Mouse (Mus musculus) heart, embryonic 14.5 days (tissue): Measurements from ENCODE around the gene Glis2. TPM values are rescaled to one million over a fixed set of nuclear protein-coding genes. Genes with fewer than 3 reads are reported as not detected.
A peak's percentile ranks its signal among the peaks of the same experiment; 100 is the strongest.

Source experiments
- ATAC-seq: fragments of 200-750 bp; cut with Nextera tagmentation; 2 replicates; pipeline ENCODE4 v1.8.0; 2017; ENCODE audit warnings: low read depth, moderate TSS enrichment; ENCODE audit not compliant: insufficient number of reproducible peaks, insufficient read depth, low FRiP score
- H3K27ac ChIP-seq, 2 experiments: fragments of 200-500 bp in 1 of 2; fragments of 300-500 bp in 1 of 2; sonication (generic) in 1 of 2; replicated peaks in 1 of 2; 2 replicates each; pipeline ENCODE4 v1.5.1; 2012 to 2014; ENCODE audit warnings: low read depth in 2 of 2, low read length in 2 of 2, control low read depth in 1 of 2, mild to moderate bottlenecking in 1 of 2, mixed read lengths in 1 of 2; ENCODE audit not compliant: control insufficient read depth in 1 of 2, insufficient read depth in 1 of 2
- H3K27me3 ChIP-seq: fragments of 300-500 bp; sonication (generic); 2 replicates; pipeline ENCODE4 v1.6.1; 2014; ENCODE audit warnings: mild to moderate bottlenecking, low read length, control low read depth; ENCODE audit not compliant: control insufficient read depth, insufficient read depth
- H3K36me3 ChIP-seq: fragments of 300-500 bp; sonication (generic); 2 replicates; pipeline ENCODE4 v1.6.1; 2014; ENCODE audit warnings: mild to moderate bottlenecking, control low read depth, low read length, mixed read lengths; ENCODE audit not compliant: control insufficient read depth, insufficient read depth
- H3K4me1 ChIP-seq, 2 experiments: fragments of 200-500 bp in 1 of 2; fragments of 300-500 bp in 1 of 2; sonication (generic) in 1 of 2; 2 replicates each; pipeline ENCODE4 v1.6.1; 2012 to 2014; ENCODE audit warnings: low read length in 2 of 2, control low read depth in 1 of 2, mixed read lengths in 1 of 2; ENCODE audit not compliant: control insufficient read depth in 2 of 2, insufficient read depth in 2 of 2
- H3K4me2 ChIP-seq: fragments of 300-500 bp; sonication (generic); 2 replicates; pipeline ENCODE4 v1.6.1; 2014; ENCODE audit warnings: mild to moderate bottlenecking, low read length
- H3K4me3 ChIP-seq, 2 experiments: fragments of 200-500 bp in 1 of 2; fragments of 300-500 bp in 1 of 2; sonication (generic) in 1 of 2; 2 replicates each; pipeline ENCODE4 v1.5.1; 2012 to 2014; ENCODE audit warnings: low read length in 2 of 2, mild to moderate bottlenecking in 2 of 2, control low read depth in 1 of 2, low read depth in 1 of 2, moderate library complexity in 1 of 2; ENCODE audit not compliant: control insufficient read depth in 1 of 2, insufficient read depth in 1 of 2
- H3K9ac ChIP-seq: fragments of 300-500 bp; sonication (generic); 2 replicates; pipeline ENCODE4 v1.6.1; 2014; ENCODE audit warnings: mild to moderate bottlenecking, low read length
- H3K9me3 ChIP-seq: fragments of 300-500 bp; sonication (generic); 2 replicates; pipeline ENCODE4 v1.6.1; 2016; ENCODE audit warnings: low read length, control low read depth; ENCODE audit not compliant: control insufficient read depth
- WGBS: fragments of 180-500 bp; shearing (Covaris S2); extraction: QIAGEN DNeasy Blood & Tissue Kit; methylation state at CpG from one replicate; pipeline ENCODE4 v1.1.7; 2014; 5-methylcytosine and 5-hydroxymethylcytosine counted together
- polyA plus RNA-seq: library from polyadenylated mRNA; unstranded; fragments of >200 nt; fragmentation: Nextera tagmentation; extraction: Ambion mirVana; gene quantifications from 2 replicates; pipeline ENCODE4 v1.2.1, GENCODE M21; 2014

Glis2 gene
- polyA plus RNA-seq, 1 experiment from 2014 or later: 21.4 TPM

DNA sequence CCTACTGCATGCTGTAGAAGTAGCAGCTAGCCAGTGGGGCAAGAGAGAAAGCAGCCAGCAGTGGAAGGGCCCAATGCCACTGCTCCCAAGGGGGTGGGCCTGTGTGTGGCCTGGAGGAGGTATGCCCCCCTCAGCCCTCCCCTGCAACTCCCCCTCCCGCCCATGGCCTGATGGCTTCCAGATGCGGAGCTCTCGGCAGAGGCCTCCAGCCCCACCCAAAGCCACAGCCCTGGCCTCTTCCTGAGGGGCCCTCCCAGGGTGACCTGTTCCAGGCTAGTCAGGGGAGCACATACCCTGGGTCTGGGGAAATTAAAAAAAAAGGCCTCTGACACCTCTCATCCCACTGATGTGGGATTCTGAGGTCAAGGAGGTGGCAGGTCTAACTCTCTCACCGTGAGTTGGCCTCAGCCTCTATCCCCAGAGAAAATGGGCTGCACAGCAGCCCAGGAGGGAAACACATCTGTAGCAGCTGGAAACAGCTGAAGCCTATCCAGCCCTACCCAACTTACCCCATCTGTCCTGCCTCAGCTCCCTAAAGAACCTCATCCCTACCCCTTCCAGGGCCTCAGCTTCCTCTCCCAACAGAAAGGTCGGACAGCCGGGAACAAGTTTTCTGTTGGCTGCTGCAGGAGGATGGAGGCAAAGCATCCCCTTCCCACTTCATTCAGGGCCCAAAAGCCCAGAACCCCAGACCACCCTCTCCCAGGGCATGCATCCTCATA lies 41.5 kb upstream of the Glis2 start:
- Histone ChIP-seq H3K4me3 (no peak overlapping the region), H3K4me1 (peaks cover 20 to 31% of the 10 kb centered on the region in 2 experiments), H3K27me3 (no peaks in the 10 kb centered on the region), H3K9ac (peak overlapping the region; percentile 48), H3K36me3 (peaks cover 31% of the 10 kb centered on the region), H3K4me2 (peak overlapping the region; percentile 27; the same call in 1 of the 2 replicates), H3K27ac (peak overlapping the region in 1 of 2 experiments; percentile 44; a peak in 2 of 4 replicates), H3K9me3 (0 out of 2 replicates have a peak, but pooled peaks cover 3% of the 10 kb centered on the region)
- ATAC-seq: peak; percentile 51; the same call in 1 of the 2 replicates
- WGBS: 33% methylated on average over 6 of the region's 6 CpGs

DNA sequence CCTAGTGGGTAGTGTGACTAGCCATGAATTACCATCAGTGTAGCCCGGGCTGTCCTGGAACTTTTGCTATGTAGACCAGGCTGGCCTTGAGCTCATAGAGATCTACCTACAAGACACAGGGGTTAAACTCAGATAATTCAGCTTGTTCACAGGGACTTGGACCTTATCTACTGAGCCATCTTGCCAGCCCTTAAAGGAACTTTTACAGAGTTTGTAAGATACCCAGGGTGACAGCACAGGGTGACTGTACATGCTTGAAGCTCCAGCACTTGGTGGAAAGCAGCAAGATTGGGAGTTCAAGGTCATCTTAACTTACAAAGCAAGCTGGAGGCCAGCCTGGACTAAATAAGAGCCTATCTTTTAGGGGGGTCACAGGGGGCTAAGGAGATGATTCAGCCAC lies 39.0 kb upstream of the Glis2 start:
- ATAC-seq: no peak
- no peaks in the 10 kb centered on the region for H3K27me3 ChIP-seq
- 100% methylated on average over 1 of the region's 1 CpGs for WGBS
- H3K9me3 ChIP-seq: 0 out of 2 replicates have a peak, but pooled peaks cover 3% of the 10 kb centered on the region
- H3K27ac ChIP-seq: no peak overlapping the region
- H3K4me3 ChIP-seq: no peak overlapping the region
- no peak overlapping the region for H3K4me2 ChIP-seq
- peaks cover 12% of the 10 kb centered on the region; the same call in 1 of the 2 replicates for H3K36me3 ChIP-seq
- H3K4me1 ChIP-seq: peaks cover 22 to 31% of the 10 kb centered on the region in 2 experiments
- no peak overlapping the region for H3K9ac ChIP-seq

DNA sequence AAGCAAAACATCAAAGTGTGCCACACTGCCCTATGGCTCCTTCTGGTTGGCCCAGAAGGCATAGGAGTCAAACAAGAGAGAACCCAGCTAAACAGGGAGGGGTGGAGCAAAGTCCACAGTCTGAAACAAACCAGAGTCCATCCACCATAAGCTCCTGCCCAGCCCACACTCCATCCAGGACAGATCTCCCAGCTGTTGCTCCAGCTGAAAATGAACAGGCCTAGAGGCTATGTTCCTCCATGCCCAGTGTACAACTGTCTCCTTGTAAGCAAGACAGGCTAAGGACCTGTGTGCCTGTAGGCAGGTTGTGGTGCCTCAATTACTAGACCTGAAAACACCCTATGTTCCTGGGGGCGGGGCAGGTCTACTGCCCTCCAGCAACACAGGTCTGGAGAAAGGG lies 37.4 kb upstream of the Glis2 start:
- H3K4me1 ChIP-seq: peaks cover 22 to 36% of the 10 kb centered on the region in 2 experiments
- peak overlapping the region; percentile 82; the same call in 1 of the 2 replicates for H3K9ac ChIP-seq
- peak overlapping the region; percentile 88 for H3K4me2 ChIP-seq
- H3K27me3 ChIP-seq: no peaks in the 10 kb centered on the region
- 100% methylated on average over 1 of the region's 1 CpGs for WGBS
- no peak overlapping the region for H3K4me3 ChIP-seq
- H3K36me3 ChIP-seq: no peaks in the 10 kb centered on the region; the same call in 1 of the 2 replicates
- no peak overlapping the region for H3K27ac ChIP-seq
- no peak for ATAC-seq
- 0 out of 2 replicates have a peak, but pooled peaks cover 3% of the 10 kb centered on the region for H3K9me3 ChIP-seq

DNA sequence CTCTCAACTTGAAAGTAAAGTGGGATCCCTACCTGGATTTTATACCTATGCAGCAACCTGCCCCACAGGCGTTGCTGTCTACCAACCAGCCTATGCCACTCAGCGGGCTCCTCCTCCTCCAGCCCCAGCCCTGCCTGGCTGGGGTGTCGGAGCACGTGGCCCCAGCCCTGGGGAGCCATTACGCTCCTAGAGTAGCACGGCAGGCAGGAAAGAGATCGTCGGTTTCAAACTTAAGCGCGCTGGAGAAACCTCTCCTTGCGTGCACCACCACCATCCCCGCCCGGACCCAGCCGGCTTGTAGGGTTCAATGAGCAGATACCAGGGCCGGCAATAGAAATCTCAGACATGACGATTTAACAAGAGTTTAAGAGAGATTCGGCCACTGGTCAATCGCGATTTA lies 36.6 kb upstream of the Glis2 start:
- peak overlapping the region; percentile 57 to 97 for H3K4me3 ChIP-seq
- H3K36me3 ChIP-seq: no peaks in the 10 kb centered on the region
- WGBS: under 1% methylated on average over 19 of the region's 19 CpGs

DNA sequence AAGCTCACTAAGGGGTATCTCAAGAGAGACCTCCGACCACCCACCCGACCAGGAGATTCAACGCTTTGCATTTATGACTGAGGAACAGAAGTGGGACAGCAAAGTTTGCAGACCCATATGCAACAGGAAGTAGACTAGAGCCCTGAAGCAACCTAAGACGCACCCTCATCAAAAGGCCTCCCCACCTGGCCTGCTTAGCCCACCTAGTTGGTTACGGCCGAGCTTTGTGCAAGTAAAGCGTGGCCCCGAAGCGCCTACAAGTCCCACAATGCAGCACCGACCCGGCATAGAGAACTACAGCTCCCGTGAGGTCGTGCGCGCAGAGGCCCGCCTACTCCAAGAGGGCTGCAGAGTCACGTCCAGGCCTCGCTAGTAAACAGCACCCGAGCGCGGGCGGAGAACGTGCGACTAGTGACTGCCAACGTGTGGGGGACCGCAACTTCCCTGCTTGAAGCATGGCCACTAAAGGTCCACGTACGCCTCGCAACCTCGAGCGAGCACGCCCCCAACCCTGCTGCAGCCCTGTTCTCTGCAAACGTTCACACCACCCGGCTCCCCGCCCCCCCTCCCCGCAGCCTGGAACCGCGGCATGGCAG lies 36.0 kb upstream of the Glis2 start:
- H3K4me2 ChIP-seq: peak overlapping the region; percentile 88
- H3K36me3 ChIP-seq: no peaks in the 10 kb centered on the region
- 0 out of 2 replicates have a peak, but pooled peaks cover 3% of the 10 kb centered on the region for H3K9me3 ChIP-seq
- peak overlapping the region; percentile 89 to 94 for H3K27ac ChIP-seq
- ATAC-seq: peak; percentile 90
- peak overlapping the region; percentile 82 for H3K9ac ChIP-seq
- peak overlapping the region; percentile 57 to 97 for H3K4me3 ChIP-seq
- peaks cover 11 to 22% of the 10 kb centered on the region in 2 experiments for H3K4me1 ChIP-seq
- under 1% methylated on average over 38 of the region's 38 CpGs for WGBS
- H3K27me3 ChIP-seq: no peaks in the 10 kb centered on the region

More for the DNA sequence above, 36.6 kb upstream of the Glis2 start:
- peak; percentile 33; the same call in 1 of the 2 replicates for ATAC-seq
- Histone ChIP-seq H3K27me3 (no peaks in the 10 kb centered on the region), H3K9ac (peak overlapping the region; percentile 82), H3K27ac (peak overlapping the region; percentile 86 to 89), H3K4me1 (peaks cover 17 to 28% of the 10 kb centered on the region in 2 experiments), H3K9me3 (0 out of 2 replicates have a peak, but pooled peaks cover 3% of the 10 kb centered on the region), H3K4me2 (peak overlapping the region; percentile 88)

DNA sequence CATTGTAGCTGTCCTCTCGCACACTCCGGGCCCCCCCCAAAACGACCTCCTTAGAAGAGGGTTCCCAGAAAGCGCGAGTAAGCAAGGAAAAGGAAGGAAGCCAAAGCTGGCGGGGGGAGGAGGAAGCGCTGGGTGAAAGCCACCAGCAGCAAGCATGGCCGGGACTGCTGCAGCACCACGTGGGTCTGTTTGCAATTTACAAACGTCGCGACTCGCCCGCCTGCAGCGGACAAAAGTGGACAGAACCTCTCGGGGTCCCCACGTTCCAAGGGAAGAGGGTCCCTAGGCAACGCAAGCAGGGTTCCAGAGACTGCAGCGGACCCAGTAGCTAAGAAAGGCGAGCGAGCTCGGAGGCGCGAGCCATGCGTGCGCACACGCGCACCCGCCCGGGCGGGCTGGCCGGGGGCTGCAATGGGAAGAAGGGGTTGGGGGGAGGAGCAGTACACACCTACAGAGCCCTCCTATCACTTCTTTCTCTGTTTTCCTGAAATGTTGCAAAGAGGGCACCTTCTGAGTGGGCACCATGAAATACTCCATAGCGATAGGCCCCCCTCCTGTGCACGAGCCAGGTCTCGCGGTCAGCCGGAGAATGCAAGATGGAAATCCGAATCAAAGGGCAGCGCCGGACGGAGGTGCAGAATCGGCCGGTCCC lies 35.4 kb upstream of the Glis2 start:
- H3K27me3 ChIP-seq: no peaks in the 10 kb centered on the region
- ATAC-seq: peak; percentile 6
- peak overlapping the region; percentile 82 for H3K9ac ChIP-seq
- WGBS: under 1% methylated on average over 43 of the region's 43 CpGs
- H3K36me3 ChIP-seq: no peaks in the 10 kb centered on the region
- H3K9me3 ChIP-seq: 0 out of 2 replicates have a peak, but pooled peaks cover 3% of the 10 kb centered on the region
- H3K4me3 ChIP-seq: peak overlapping the region; percentile 57 to 97
- peak overlapping the region; percentile 89 to 94 for H3K27ac ChIP-seq
- peaks cover 8 to 20% of the 10 kb centered on the region in 2 experiments; a peak in 3 of 4 replicates for H3K4me1 ChIP-seq
- H3K4me2 ChIP-seq: peak overlapping the region; percentile 88

DNA sequence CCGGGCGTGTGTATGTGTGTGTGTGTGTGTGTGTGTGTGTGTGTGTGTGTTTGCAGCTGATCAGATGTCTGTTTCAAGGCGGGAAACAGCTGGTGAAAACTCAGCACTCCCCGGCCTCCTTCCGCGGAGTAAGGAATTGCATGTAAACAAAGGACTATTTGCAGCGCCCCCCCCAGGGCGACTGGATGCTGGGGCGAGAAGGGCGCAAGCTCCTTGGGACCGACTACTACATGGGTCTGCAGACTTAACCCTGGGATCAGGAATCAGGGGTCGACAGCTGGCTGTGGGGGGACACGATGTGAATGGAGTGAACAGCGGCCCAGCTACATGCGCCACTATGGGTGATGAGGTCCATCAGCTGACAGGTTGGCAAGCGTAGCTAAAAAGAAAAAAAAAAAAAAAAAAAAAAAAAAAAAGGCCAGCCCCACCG lies 34.8 kb upstream of the Glis2 start, which contains the start of gene Tfap4:
TSS of gene Tfap4 (minus strand) at position 140 of the 430 bp plus-strand sequence.
- Histone ChIP-seq H3K27ac (peak within 1 kb of the TSS; percentile 89 to 94), H3K9me3 (0 out of 2 replicates have a peak, but pooled peaks cover 3% of the 10 kb centered on the region), H3K4me2 (peak within 1 kb of the TSS; percentile 88), H3K9ac (peak within 1 kb of the TSS; percentile 82), H3K27me3 (no peaks in the 10 kb centered on the region), H3K4me3 (peak within 1 kb of the TSS; percentile 57 to 97), H3K36me3 (no peaks in the 10 kb centered on the region), H3K4me1 (peaks cover 8 to 20% of the 10 kb centered on the region in 2 experiments; a peak in 3 of 4 replicates)
- ATAC-seq: peak; percentile 31
- WGBS: 0% methylated on average over 15 of the region's 17 CpGs
